Mouse (Mus musculus) heart, postnatal 0 days (tissue): Measurements from ENCODE around the gene Epas1. TPM values are rescaled to one million over a fixed set of nuclear protein-coding genes. Genes with fewer than 3 reads are reported as not detected.

Source experiments
- ATAC-seq: fragments of 200-750 bp; cut with Nextera tagmentation; 2 replicates; pipeline ENCODE4 v1.8.0; 2017; ENCODE audit warnings: low read depth, moderate number of reproducible peaks, moderate library complexity; ENCODE audit not compliant: insufficient read depth
- DNase-seq: peaks from one replicate; pipeline ENCODE4 v3.0.0-alpha.2; 2016; ENCODE audit warnings: low spot score
- H3K27ac ChIP-seq: fragments of 300-500 bp; sonication (generic); 2 replicates; pipeline ENCODE4 v1.5.1; 2014; ENCODE audit warnings: low read depth, mild to moderate bottlenecking
- H3K27me3 ChIP-seq: fragments of 300-500 bp; sonication (generic); 2 replicates; pipeline ENCODE4 v1.6.1; 2014; ENCODE audit warnings: low read length, mixed read lengths; ENCODE audit not compliant: control insufficient read depth, insufficient read depth
- H3K36me3 ChIP-seq: fragments of 300-500 bp; sonication (generic); replicated peaks from 2 replicates; pipeline ENCODE4 v1.6.1; 2014; ENCODE audit warnings: low read length, mixed read lengths; ENCODE audit not compliant: control insufficient read depth, insufficient read depth
- H3K4me1 ChIP-seq: fragments of 300-500 bp; sonication (generic); 2 replicates; pipeline ENCODE4 v1.6.1; 2014; ENCODE audit warnings: antibody characterized with exemption; ENCODE audit not compliant: control insufficient read depth, insufficient read depth
- H3K4me2 ChIP-seq: fragments of 300-500 bp; sonication (generic); 2 replicates; pipeline ENCODE4 v1.6.1; 2014; ENCODE audit warnings: low read depth, mild to moderate bottlenecking, low read length, moderate library complexity
- H3K4me3 ChIP-seq: fragments of 300-500 bp; sonication (generic); 2 replicates; pipeline ENCODE4 v1.5.1; 2014; ENCODE audit warnings: low read depth, low read length
- H3K9ac ChIP-seq: fragments of 300-500 bp; sonication (generic); replicated peaks from 2 replicates; pipeline ENCODE4 v1.6.1; 2014; ENCODE audit warnings: low read depth, low read length, mixed read lengths
- H3K9me3 ChIP-seq: fragments of 300-500 bp; sonication (generic); replicated peaks from 2 replicates; pipeline ENCODE4 v1.6.1; 2016; ENCODE audit warnings: low read length; ENCODE audit not compliant: control insufficient read depth
- CTCF ChIP-seq: IDR thresholded peaks from 2 replicates; pipeline ENCODE4 v1.5.1; 2016; ENCODE audit warnings: antibody characterized with exemption, control low read depth, low read depth
- EP300 ChIP-seq: IDR thresholded peaks from 2 replicates; pipeline ENCODE4 v1.6.1; 2016; ENCODE audit warnings: antibody characterized with exemption, low read depth
- WGBS: fragments of 180-500 bp; shearing (Covaris S2); extraction: QIAGEN DNeasy Blood & Tissue Kit; methylation state at CpG from one replicate; pipeline ENCODE4 v1.1.7; 2014; 5-methylcytosine and 5-hydroxymethylcytosine counted together
- polyA plus RNA-seq: library from polyadenylated mRNA; unstranded; fragments of >200 nt; fragmentation: Nextera tagmentation; extraction: Ambion mirVana; gene quantifications from 2 replicates; pipeline ENCODE4 v1.2.1, GENCODE M21; 2015
- total RNA-seq: library from RNA; depleted of rRNA; stranded (reverse); fragments of >200 nt; gene quantifications from 2 replicates; pipeline ENCODE4 v1.2.3, GENCODE M21; 2014; ENCODE audit warnings: low replicate concordance; rRNA removed

The Epas1 gene
- total RNA-seq (28.7 and 38.3 TPM in 2 replicates), polyA plus RNA-seq (9.1 and 9.2 TPM in 2 replicates)

DNA sequence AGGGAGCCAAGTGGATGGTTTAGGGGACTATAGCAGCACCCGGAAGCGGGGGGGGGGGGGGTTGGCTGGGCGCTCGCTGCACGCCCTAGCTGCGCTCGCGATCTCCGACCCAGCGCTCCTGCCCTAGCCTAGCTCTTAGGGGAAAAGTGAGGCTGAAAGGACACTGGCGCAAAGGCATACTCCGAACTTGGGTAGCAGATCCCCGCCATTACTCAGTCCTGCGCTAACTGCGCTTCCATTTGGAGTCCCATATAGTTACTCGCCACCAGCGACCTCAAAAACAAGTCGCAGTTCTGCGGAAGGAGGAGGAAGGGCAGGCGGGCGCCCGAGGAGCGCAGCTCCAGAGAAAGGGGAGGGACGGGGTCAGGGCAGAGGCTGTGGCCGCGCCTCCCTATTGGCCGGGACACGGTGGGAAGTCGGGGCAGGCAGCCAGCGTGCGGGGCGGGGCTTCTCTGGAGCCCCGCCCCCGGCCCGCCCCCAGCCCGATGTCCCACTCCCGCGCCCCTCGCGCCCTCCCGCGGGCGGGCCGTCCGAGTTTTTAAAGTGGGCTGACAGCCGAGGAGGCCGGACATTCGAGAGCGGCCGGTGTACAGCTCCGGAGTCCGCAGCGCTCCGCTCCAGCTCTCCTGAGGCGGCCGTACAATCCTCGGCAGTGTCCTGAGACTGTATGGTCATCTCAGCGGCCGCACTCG lies at the start of gene Epas1:
Epas1 (plus strand) TSS at position 571 of the 692 bp plus-strand sequence.
- Histone ChIP-seq H3K4me3 (peak within 1 kb of the TSS; percentile 82), H3K36me3 (no peaks in the 10 kb centered on the region), H3K4me1 (peaks cover 11% of the 10 kb centered on the region), H3K27me3 (0 out of 2 replicates have a peak, but pooled peaks cover 3% of the 10 kb centered on the region), H3K9me3 (no peaks in the 10 kb centered on the region), H3K27ac (peak within 1 kb of the TSS; percentile 56), H3K4me2 (peak within 1 kb of the TSS; percentile 96), H3K9ac (peak within 1 kb of the TSS; percentile 72)
- WGBS, result under 1% methylated on average over 52 of the region's 60 CpGs
- TF ChIP-seq EP300 (peak; percentile 18; the same call in 1 of the 2 replicates), CTCF (no peak)
- DNase-seq, result peak; percentile 88
- ATAC-seq, result peak; percentile 94

DNA sequence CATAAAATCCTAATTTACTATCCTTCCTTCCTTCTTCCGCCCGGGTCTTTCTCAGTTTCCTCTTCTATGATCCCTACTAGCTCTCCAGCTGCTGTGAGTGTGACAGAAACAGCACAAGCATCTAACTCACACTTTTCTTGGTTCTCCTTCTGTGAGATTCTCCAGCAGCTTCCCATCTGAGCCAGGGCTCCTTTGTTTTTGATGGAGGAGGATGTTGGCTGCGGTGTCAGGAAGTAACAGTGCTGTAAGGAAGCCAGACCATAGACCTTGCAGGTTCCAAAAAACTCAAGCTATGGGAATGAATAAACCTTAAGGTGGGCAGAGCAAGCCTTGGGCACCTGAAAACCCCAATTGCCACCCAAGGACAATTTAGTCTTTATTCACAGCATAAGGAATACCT lies 48.3 kb upstream of the Epas1 start:
- no peak overlapping the region for H3K27ac ChIP-seq

GRCm38 (mm10) chr17:86706467-86706866 lies 47.0 kb upstream of the Epas1 start:
- TF ChIP-seq EP300, result no peak
- TF ChIP-seq CTCF, result no peak

More for the DNA sequence above, 48.3 kb upstream of the Epas1 start:
- WGBS, result 63% methylated on average over 3 of the region's 3 CpGs
- H3K4me2 ChIP-seq, result no peak overlapping the region
- H3K27me3 ChIP-seq, result no peaks in the 10 kb centered on the region
- H3K4me3 ChIP-seq, result no peak overlapping the region
- H3K4me1 ChIP-seq, result 0 out of 2 replicates have a peak, but pooled peaks cover 3% of the 10 kb centered on the region
- H3K9me3 ChIP-seq, result no peaks in the 10 kb centered on the region
- H3K9ac ChIP-seq, result no peak overlapping the region
- TF ChIP-seq EP300, result no peak
- TF ChIP-seq CTCF, result no peak
- ATAC-seq (no peak), DNase-seq (peak; percentile 26)
- H3K36me3 ChIP-seq, result no peaks in the 10 kb centered on the region

DNA sequence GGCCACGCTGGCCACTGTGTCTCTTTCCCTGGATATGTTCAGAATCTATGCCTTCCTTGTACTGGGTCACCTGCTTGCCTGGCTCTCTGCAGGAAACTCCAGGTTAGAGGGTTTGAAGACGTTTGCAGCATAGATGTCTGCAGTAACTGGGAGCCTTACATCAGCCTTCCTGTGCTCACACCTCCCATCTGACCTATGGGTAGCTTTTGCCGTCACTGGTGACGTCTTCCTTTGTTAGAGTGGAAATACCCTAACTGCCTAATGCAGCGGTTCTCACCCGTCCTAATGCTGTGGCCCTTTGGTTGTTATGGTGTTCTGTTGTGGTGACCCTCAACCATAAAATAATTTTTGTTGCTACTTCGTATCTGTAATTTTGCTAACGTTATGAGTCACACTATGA lies 43.7 kb upstream of the Epas1 start:
- Histone ChIP-seq H3K4me1 (peaks cover 27% of the 10 kb centered on the region), H3K4me3 (no peak overlapping the region), H3K36me3 (no peaks in the 10 kb centered on the region), H3K9me3 (no peaks in the 10 kb centered on the region), H3K9ac (no peak overlapping the region), H3K27ac (no peak overlapping the region; the same call in 1 of the 2 replicates), H3K27me3 (no peaks in the 10 kb centered on the region), H3K4me2 (no peak overlapping the region)
- DNase-seq, result no peak
- WGBS, result 83% methylated on average over 8 of the region's 8 CpGs
- ATAC-seq, result no peak
- TF ChIP-seq EP300, result no peak
- TF ChIP-seq CTCF, result no peak

More at GRCm38 (mm10) chr17:86706467-86706866, 47.0 kb upstream of the Epas1 start:
- DNase-seq, result no peak
- no peak for ATAC-seq
- H3K9me3 ChIP-seq, result no peaks in the 10 kb centered on the region
- 46% methylated on average over 1 of the region's 1 CpGs for WGBS
- H3K27me3 ChIP-seq, result no peaks in the 10 kb centered on the region
- H3K27ac ChIP-seq, result no peak overlapping the region
- H3K4me1 ChIP-seq, result peaks cover 10% of the 10 kb centered on the region; the same call in 1 of the 2 replicates
- no peak overlapping the region for H3K9ac ChIP-seq
- H3K4me2 ChIP-seq, result no peak overlapping the region
- H3K36me3 ChIP-seq, result no peaks in the 10 kb centered on the region
- no peak overlapping the region for H3K4me3 ChIP-seq

- DNase-seq, result no peak
- H3K9me3 ChIP-seq, result no peaks in the 10 kb centered on the region
Observed at GRCm38 (mm10) chr17:86710379-86710778, 43.1 kb upstream of the Epas1 start.

More at GRCm38 (mm10) chr17:86710379-86710778, 43.1 kb upstream of the Epas1 start:
- Histone ChIP-seq H3K36me3 (no peaks in the 10 kb centered on the region), H3K4me1 (peaks cover 27% of the 10 kb centered on the region), H3K4me2 (no peak overlapping the region), H3K27ac (no peak overlapping the region; the same call in 1 of the 2 replicates), H3K4me3 (no peak overlapping the region), H3K27me3 (no peaks in the 10 kb centered on the region), H3K9ac (no peak overlapping the region)
- WGBS, result 68% methylated on average over 8 of the region's 8 CpGs
- TF ChIP-seq CTCF (no peak), EP300 (no peak)
- ATAC-seq, result no peak
